Comparison of ENCODE assay signal across 8 mouse cellular contexts in genomic region chr2:65979338-65980053, GRCm38 (mm10).
DNase-seq lines count a peak whose midpoint lies in the region; ATAC-seq lines count a peak whose summit lies in the region.
"Had no signal": no experiment of that assay in that cellular context is flagged by ENCODE, and none has a peak within 500 bp of the region (broad histone marks: within the 10 kb centered on the region; RNA-seq: fewer than 3 reads in every experiment).

No protein-coding gene starts in this region.

- WGBS in liver, embryonic 11.5 days: 70% methylated on average over 17 of the region's 17 CpGs
- 60% methylated on average over 17 of the region's 17 CpGs for WGBS in midbrain, embryonic 11.5 days

- no peak overlapping the region for H3K4me3 ChIP-seq in liver, embryonic 11.5 days (ENCODE audit: low read depth, low read length)
- H3K4me3 ChIP-seq in midbrain, embryonic 11.5 days (ENCODE audit: low read depth, low read length): no peak overlapping the region
- H3K4me3 ChIP-seq: heart, adult 2 months had no signal

- H3K27me3 ChIP-seq in liver, embryonic 11.5 days (replicated peaks; ENCODE audit: control insufficient read depth, insufficient read depth, low read length): no peaks in the 10 kb centered on the region
- no peaks in the 10 kb centered on the region for H3K27me3 ChIP-seq in midbrain, embryonic 11.5 days (ENCODE audit: control insufficient read depth, insufficient read depth, low read length)

- no peaks in the 10 kb centered on the region for H3K4me1 ChIP-seq in liver, embryonic 11.5 days (replicated peaks; ENCODE audit: control insufficient read depth, insufficient read depth, low read length)
- peaks cover 7% of the 10 kb centered on the region; the same call in 1 of the 2 replicates for H3K4me1 ChIP-seq in midbrain, embryonic 11.5 days (ENCODE audit: control insufficient read depth, insufficient read depth, low read length)

- H3K27ac ChIP-seq in liver, embryonic 11.5 days (ENCODE audit: low read depth, low read length): no peak overlapping the region
- no peak overlapping the region for H3K27ac ChIP-seq in midbrain, embryonic 11.5 days (ENCODE audit: low read depth, low read length)
- H3K27ac ChIP-seq: heart, adult 2 months had no signal

- no peak overlapping the region for H3K4me2 ChIP-seq in liver, embryonic 11.5 days
- no peak overlapping the region for H3K4me2 ChIP-seq in midbrain, embryonic 11.5 days

- H3K9me3 ChIP-seq in liver, embryonic 11.5 days (ENCODE audit: control insufficient read depth, low read length): no peaks in the 10 kb centered on the region
- H3K9me3 ChIP-seq in midbrain, embryonic 11.5 days (ENCODE audit: control insufficient read depth, low read length): no peaks in the 10 kb centered on the region

- H3K36me3 ChIP-seq in liver, embryonic 11.5 days (ENCODE audit: control insufficient read depth, insufficient read depth, low read length): no peaks in the 10 kb centered on the region
- H3K36me3 ChIP-seq in midbrain, embryonic 11.5 days (ENCODE audit: control insufficient read depth, insufficient read depth, low read length): no peaks in the 10 kb centered on the region

- no peak overlapping the region for H3K9ac ChIP-seq in liver, embryonic 11.5 days (ENCODE audit: low read depth, low read length)
- H3K9ac ChIP-seq in midbrain, embryonic 11.5 days (ENCODE audit: low read length): no peak overlapping the region

- peak; percentile 19 for DNase-seq in liver
- no peak for DNase-seq in liver, embryonic 11.5 days (ENCODE audit: low spot score)
- DNase-seq in cerebellum, postnatal 36 days: peak; percentile 33 to 35
- DNase-seq in heart, postnatal 4 days: peak; percentile 61
- peak; percentile 87 for DNase-seq in midbrain, embryonic 11.5 days (ENCODE audit: low spot score, missing footprints)
- DNase-seq in thymus, postnatal 0 days (ENCODE audit: low spot score): no peak
- DNase-seq in ovary, postnatal 10 days (ENCODE audit: low spot score): no peak

- no peak for ATAC-seq in liver, embryonic 11.5 days (replicated peaks; ENCODE audit: low FRiP score)
- no peak for ATAC-seq in midbrain, embryonic 11.5 days (ENCODE audit: low FRiP score)

Comparison
In these comparisons a context has a peak if more than half of its experiments do, and no peak if none do; other contexts are left out.
1. DNase-seq: peak in liver (single experiment), cerebellum, postnatal 36 days (2 of 2), heart, postnatal 4 days (single experiment) and midbrain, embryonic 11.5 days (single experiment); none in liver, embryonic 11.5 days (single experiment), thymus, postnatal 0 days (single experiment) and ovary, postnatal 10 days (single experiment).